Mouse (Mus musculus): Measurements from ENCODE around the gene Acbd3. TPM values are rescaled to one million over a fixed set of nuclear protein-coding genes. Genes with fewer than 3 reads are reported as not detected.
A peak's percentile ranks its signal among the peaks of the same experiment; 100 is the strongest.

Gene Acbd3
- polyA plus RNA-seq, 1 experiment, result 16.1 TPM

DNA sequence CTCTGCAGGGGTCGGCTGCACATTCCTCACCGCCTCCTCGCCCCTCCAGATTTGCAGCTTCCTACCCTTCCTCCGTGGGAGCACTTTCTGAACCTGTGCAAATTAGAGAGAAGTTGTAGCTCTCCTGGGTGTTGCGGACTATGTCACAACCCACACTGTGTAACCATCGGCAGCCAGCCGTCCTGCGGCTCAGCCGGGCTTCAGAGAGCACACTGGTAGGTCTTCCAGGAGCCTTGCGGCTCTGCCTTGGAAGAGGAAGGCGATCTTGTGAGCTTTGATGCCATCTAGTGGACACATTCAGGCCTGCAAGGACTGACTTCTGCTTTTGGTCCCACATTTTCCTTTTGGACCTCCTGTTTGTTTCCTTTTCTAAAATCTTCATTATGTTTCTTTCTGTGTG, 38.0 kb downstream of the Acbd3 start:
- peak overlapping the region; percentile 34 for H3K4me3 ChIP-seq (replicated peaks; ENCODE audit: control insufficient read depth, low read depth, low read length)
- peaks cover 3% of the 10 kb centered on the region; the same call in 1 of the 2 replicates for H3K4me1 ChIP-seq (ENCODE audit: control insufficient read depth, insufficient read depth, low read length)
- 3% methylated on average over 11 of the region's 11 CpGs for WGBS
- H3K27ac ChIP-seq (ENCODE audit: control insufficient read depth, insufficient read depth, low read depth, low read length, poor library complexity), result peak overlapping the region; percentile 87
- TF ChIP-seq CTCF (IDR thresholded peaks at IDR 0.05; ENCODE audit: control insufficient read depth, insufficient read depth, low read length) (peak; percentile 85), POLR2A (IDR thresholded peaks at IDR 0.05; ENCODE audit: borderline replicate concordance, control insufficient read depth, low read depth, low read length) (peak; percentile 43; the same call in 1 of the 2 replicates)

DNA sequence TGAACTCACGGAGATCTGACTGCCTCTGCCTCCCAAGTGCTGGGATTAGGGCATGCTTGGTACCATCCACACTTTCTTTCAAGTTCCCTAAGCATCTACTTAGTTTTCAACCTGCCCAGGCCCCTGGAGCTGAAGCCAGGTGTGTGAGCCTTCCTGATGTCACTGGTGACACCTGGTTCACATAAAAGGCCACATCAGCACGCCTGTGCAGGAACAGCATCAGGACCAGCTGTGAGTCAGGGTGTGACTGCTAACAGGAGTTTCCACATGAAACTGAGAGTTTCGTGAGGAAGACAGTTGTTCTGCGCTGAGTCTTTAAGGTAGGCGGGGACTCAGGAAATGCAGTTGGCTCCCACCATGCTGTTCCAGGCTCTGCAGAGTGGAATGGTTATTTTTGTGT, 39.5 kb downstream of the Acbd3 start:
- Histone ChIP-seq H3K4me1 (ENCODE audit: control insufficient read depth, insufficient read depth, low read length) (peaks cover 3% of the 10 kb centered on the region; the same call in 1 of the 2 replicates), H3K27ac (ENCODE audit: control insufficient read depth, insufficient read depth, low read depth, low read length, poor library complexity) (0 out of 2 replicates have a peak overlapping the region, but pooled peaks have one; percentile 2), H3K4me3 (replicated peaks; ENCODE audit: control insufficient read depth, low read depth, low read length) (no peak overlapping the region)
- WGBS, result 60% methylated on average over 5 of the region's 5 CpGs
- no peak for TF ChIP-seq POLR2A (IDR thresholded peaks at IDR 0.05; ENCODE audit: borderline replicate concordance, control insufficient read depth, low read depth, low read length)

DNA sequence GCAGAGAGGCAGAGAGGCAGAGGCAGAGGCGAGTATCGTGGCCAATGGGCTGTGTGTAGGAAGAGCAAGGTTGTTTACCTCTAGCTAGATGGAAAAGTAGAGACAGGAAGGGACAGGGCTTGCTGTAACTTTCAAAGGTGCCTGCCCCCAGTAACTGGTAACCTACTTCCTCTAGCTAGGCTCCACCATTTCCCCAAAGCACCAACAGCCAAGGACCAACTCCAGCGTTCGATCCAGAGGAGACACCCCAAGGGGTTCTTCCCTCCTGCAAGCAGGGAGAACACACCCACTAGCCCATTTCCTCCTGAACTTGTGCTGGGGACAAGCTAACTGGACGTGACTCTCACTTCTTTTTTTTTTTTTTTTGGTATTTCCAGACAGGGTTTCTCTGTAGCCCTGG, 40.7 kb downstream of the Acbd3 start:
- 9% methylated on average over 5 of the region's 5 CpGs for WGBS
- TF ChIP-seq CTCF (IDR thresholded peaks at IDR 0.05; ENCODE audit: control insufficient read depth, insufficient read depth, low read length) (no peak), POLR2A (IDR thresholded peaks at IDR 0.05; ENCODE audit: borderline replicate concordance, control insufficient read depth, low read depth, low read length) (no peak)
- Histone ChIP-seq H3K4me3 (replicated peaks; ENCODE audit: control insufficient read depth, low read depth, low read length) (peak overlapping the region; percentile 35), H3K27ac (ENCODE audit: control insufficient read depth, insufficient read depth, low read depth, low read length, poor library complexity) (peak overlapping the region; percentile 94), H3K4me1 (ENCODE audit: control insufficient read depth, insufficient read depth, low read length) (peaks cover 6% of the 10 kb centered on the region)

DNA sequence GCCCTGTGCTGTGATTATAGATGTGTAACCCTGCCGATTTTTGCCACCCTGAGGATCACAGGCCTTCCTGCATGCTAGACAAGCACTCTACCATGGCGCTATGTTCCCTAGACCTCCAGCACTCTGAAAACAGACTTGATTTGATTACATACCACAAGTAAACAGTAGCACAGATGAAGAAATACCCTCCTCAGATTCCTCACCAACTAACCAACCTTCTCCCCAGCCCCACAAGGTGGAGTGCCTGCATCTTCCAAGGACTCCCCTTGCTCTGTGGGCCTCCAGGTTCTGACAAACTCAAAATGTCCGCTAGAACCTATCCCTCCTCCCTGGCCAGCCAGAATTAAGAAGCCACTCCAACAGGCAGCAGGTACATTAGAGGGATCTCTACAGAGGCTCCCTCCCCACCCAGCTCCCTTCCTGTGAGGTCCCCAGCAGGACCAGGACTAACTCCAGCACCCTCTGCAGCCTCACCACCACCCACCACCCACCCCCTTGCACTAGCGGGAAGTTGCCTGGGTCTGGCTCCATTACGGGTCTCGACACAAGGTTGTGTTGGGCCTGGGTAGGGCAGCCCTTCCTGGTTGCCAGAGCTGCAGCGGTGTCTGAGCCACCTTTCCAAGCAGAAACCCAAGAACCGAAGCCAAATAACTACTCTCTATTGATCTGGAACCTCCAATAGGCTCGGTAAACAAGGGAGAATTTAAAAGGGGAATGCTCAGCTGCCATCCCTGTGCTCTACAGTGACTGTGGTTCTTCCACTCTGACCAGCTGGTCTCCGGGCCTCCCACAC, 41.9 kb downstream of the Acbd3 start:
- Histone ChIP-seq H3K27ac (ENCODE audit: control insufficient read depth, insufficient read depth, low read depth, low read length, poor library complexity) (peak overlapping the region; percentile 94), H3K4me1 (ENCODE audit: control insufficient read depth, insufficient read depth, low read length) (peaks cover 6% of the 10 kb centered on the region), H3K4me3 (replicated peaks; ENCODE audit: control insufficient read depth, low read depth, low read length) (peak overlapping the region; percentile 82)
- no peak for TF ChIP-seq POLR2A (IDR thresholded peaks at IDR 0.05; ENCODE audit: borderline replicate concordance, control insufficient read depth, low read depth, low read length)
- TF ChIP-seq CTCF (IDR thresholded peaks at IDR 0.05; ENCODE audit: control insufficient read depth, insufficient read depth, low read length), result 0 out of 2 replicates have a peak, but pooled peaks have one; percentile 15
- 9% methylated on average over 10 of the region's 10 CpGs for WGBS

- TF ChIP-seq POLR2A (IDR thresholded peaks at IDR 0.05; ENCODE audit: borderline replicate concordance, control insufficient read depth, low read depth, low read length), result peak; percentile 53; the same call in 1 of the 2 replicates
- TF ChIP-seq CTCF (IDR thresholded peaks at IDR 0.05; ENCODE audit: control insufficient read depth, insufficient read depth, low read length), result peak; percentile 67
- Histone ChIP-seq H3K4me1 (ENCODE audit: control insufficient read depth, insufficient read depth, low read length) (peaks cover 6% of the 10 kb centered on the region), H3K4me3 (replicated peaks; ENCODE audit: control insufficient read depth, low read depth, low read length) (peak overlapping the region; percentile 82), H3K27ac (ENCODE audit: control insufficient read depth, insufficient read depth, low read depth, low read length, poor library complexity) (peak overlapping the region; percentile 94)
- WGBS, result 2% methylated on average over 37 of the region's 37 CpGs
Measured at GRCm38 (mm10) chr1:180768334-180769168, 42.7 kb downstream of the Acbd3 start.

DNA sequence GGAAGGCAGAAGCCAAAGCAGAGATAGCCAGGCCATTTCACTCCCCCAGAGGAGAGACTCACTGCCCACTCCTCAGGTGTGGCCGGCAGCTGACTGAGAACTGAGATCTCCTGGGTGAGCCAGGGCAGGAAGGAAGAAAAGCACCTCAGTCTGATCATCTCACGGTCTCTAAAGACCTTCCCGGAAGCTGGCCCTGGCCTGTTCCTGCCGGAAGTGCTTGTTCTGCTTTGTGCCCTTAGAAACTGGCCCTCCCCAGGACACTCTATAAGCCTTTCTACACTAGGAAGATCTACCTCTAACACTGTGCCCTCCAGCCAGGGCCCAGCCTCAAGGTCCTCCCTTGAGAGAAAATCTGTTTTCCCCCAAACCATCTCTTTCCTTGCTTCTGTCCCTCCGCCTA, 45.5 kb downstream of the Acbd3 start:
- H3K27ac ChIP-seq (ENCODE audit: control insufficient read depth, insufficient read depth, low read depth, low read length, poor library complexity), result peak overlapping the region; percentile 74
- no peak overlapping the region for H3K4me3 ChIP-seq (replicated peaks; ENCODE audit: control insufficient read depth, low read depth, low read length)
- WGBS, result 24% methylated on average over 5 of the region's 5 CpGs
- peaks cover 6% of the 10 kb centered on the region for H3K4me1 ChIP-seq (ENCODE audit: control insufficient read depth, insufficient read depth, low read length)
- TF ChIP-seq CTCF (IDR thresholded peaks at IDR 0.05; ENCODE audit: control insufficient read depth, insufficient read depth, low read length) (no peak), POLR2A (IDR thresholded peaks at IDR 0.05; ENCODE audit: borderline replicate concordance, control insufficient read depth, low read depth, low read length) (no peak)

GRCm38 (mm10) chr1:180771722-180772121, 45.9 kb downstream of the Acbd3 start:
- no peak for TF ChIP-seq CTCF (IDR thresholded peaks at IDR 0.05; ENCODE audit: control insufficient read depth, insufficient read depth, low read length)
- no peak for TF ChIP-seq POLR2A (IDR thresholded peaks at IDR 0.05; ENCODE audit: borderline replicate concordance, control insufficient read depth, low read depth, low read length)
- 4% methylated on average over 4 of the region's 4 CpGs for WGBS
- H3K27ac ChIP-seq (ENCODE audit: control insufficient read depth, insufficient read depth, low read depth, low read length, poor library complexity), result peak overlapping the region; percentile 74
- no peak overlapping the region for H3K4me3 ChIP-seq (replicated peaks; ENCODE audit: control insufficient read depth, low read depth, low read length)
- H3K4me1 ChIP-seq (ENCODE audit: control insufficient read depth, insufficient read depth, low read length), result peaks cover 4% of the 10 kb centered on the region

- TF ChIP-seq POLR2A (IDR thresholded peaks at IDR 0.05; ENCODE audit: borderline replicate concordance, control insufficient read depth, low read depth, low read length) (no peak), CTCF (IDR thresholded peaks at IDR 0.05; ENCODE audit: control insufficient read depth, insufficient read depth, low read length) (no peak)
- 88% methylated on average over 3 of the region's 3 CpGs for WGBS
- Histone ChIP-seq H3K4me3 (replicated peaks; ENCODE audit: control insufficient read depth, low read depth, low read length) (no peak overlapping the region), H3K4me1 (ENCODE audit: control insufficient read depth, insufficient read depth, low read length) (peaks cover 4% of the 10 kb centered on the region), H3K27ac (ENCODE audit: control insufficient read depth, insufficient read depth, low read depth, low read length, poor library complexity) (no peak overlapping the region)
Measured at GRCm38 (mm10) chr1:180772291-180772690, 46.4 kb downstream of the Acbd3 start.
